Mouse (Mus musculus): ENCODE results near the gene Irak3.
"Not testable (repeated sequence)": the region's sequence is repeated elsewhere in the genome, so short reads cannot be mapped to it uniquely, and the experiment has no call there.

The Irak3 gene

GRCm38 (mm10) chr10:120201961-120202402, at the start of gene Irak3:
TSS of gene Irak3 (minus strand) at chr10:120202130.
- DNase-seq (ENCODE audit: low read depth, low spot score), result peak; percentile 80

GRCm38 (mm10) chr10:120250911-120251683, 49.2 kb upstream of the Irak3 start:
- DNase-seq (ENCODE audit: low read depth, low spot score), result no peak

DNA sequence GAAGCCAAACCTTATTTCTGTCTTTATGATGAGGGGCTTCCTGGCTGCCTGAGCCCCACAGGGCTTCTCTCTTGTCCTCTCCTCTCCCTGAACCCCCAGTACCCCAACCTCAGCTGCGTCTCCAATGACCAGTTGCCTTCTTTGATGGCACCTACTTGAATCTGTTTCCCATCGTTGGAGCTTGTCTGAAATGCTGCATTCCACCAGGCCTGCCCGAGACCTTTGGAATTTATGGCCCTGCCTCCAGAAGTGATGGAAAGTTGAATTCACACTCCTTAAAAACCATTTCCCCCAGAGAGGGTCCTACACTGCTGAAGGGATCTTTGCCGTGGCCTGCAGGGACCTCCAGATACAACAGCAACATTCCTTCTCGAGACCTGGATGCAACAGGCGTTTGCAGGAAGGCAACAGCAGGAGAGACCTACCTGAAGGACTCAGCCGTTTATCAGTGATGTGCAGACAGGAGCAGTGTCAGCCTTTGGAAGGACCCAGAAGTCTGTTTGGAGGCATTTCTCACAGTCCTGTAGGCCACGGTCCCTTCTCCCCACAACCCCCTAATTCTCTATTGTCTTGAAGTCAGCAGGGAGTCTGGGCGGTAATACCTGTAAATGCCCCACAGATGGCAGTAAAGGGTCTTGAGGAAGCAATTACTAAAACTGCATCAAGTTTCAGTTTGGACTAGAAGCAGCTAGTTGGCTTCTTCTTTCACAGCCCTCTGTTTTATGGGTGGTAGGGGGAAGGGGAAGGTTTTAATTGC, 45.2 kb upstream of the Irak3 start:
- peak; percentile 76 for DNase-seq (ENCODE audit: low read depth, low spot score)

DNA sequence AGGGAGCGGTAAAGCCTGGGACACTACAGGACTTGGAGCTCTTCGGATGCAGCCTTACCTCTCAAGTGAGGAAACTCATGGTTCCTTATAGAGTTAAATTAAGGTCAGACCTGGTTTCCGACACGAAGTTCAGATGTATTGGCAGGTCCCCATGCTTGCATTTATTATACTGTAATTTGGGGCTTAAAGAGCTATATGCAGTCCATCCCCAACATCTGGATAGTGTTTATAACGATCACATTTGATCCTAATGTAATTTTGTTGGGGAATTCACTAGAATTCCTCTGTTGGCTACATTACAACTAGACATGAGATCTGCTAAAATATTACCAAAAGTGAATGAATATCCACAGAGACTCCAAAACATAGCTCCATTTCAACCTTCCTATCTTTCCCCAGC, 43.8 kb upstream of the Irak3 start:
- no peak for DNase-seq (ENCODE audit: low read depth, low spot score)

GRCm38 (mm10) chr10:120242421-120242820, 40.5 kb upstream of the Irak3 start:
- no peak for DNase-seq (ENCODE audit: low read depth, low spot score)

DNA sequence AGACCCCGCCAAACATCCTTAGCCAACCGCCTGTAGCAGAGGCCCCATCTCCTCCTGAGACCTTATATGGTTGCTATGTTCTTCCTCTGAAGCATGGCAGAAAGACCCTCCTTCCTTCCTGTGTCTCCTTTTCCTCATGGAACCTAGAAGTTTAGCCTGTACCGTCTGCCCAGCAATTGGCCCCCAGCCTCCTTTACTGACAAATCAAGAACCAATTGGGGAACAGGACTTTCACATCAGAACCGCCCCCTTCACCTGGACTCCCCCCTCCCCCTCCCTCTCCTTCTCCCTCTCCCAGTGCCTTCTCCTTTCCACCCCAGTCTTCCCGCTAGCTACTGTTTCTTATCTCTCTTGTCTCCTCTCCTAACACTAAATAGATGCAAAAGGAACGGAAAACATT, 37.5 kb upstream of the Irak3 start:
- DNase-seq (ENCODE audit: low read depth, low spot score), result no peak

GRCm38 (mm10) chr10:120238241-120238640, 36.3 kb upstream of the Irak3 start:
- DNase-seq (ENCODE audit: low read depth, low spot score), result no peak

- DNase-seq (ENCODE audit: low read depth, low spot score), result no peak
These were observed 34.9 kb upstream of the Irak3 start for GRCm38 (mm10) chr10:120236855-120237254.

DNA sequence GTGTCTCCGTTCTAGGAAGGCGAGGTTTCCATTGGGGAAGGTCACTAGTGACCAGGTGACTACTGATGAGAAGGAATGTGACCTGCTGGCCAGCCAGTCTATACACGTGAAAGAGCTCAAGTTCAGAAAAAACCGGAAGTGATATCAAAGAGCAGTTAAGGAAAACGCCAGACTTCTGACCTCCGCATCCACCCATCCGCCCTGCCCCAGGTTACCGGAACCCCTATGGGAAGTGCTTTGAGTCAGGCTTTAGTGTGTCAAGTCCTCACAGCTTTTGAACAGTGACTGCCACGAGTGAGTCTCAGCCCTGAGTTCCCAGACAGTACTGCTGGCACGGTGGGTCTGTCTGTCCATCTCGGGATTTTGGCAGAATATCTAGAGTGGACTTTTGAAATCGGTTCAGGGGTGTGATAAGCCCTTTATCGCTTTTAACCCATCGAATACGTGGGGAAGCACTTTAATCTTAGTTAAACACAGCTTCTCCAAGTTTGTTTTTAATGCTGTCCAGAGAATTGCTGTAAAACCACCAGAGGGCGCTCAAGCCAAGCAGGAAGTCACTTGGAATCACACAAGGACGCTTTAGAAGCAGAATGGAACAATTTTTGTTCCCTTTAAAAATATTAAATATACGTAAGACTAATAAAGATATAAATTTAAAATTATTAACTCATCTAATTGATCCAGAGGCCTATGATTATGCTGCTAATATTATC, 31.9 kb upstream of the Irak3 start:
- peak; percentile 61 for DNase-seq (ENCODE audit: low read depth, low spot score)

DNA sequence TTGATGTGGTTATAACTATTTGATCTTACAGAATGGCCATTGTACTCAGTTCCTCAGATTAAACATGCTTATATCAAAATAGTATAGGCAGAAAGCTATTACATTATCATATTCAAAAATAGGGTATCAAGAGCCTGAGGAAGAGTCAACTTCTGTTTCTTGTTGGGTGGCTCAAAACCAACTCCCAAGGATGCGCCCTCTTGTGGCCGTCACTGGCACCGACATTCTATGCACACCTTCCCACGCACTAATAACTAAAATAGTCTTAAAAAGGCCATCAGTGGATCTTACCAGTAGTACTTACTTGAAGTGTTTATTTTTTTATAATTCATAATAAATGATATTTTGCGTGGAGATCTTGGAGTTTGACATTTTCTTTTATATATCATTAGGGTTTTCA, 29.8 kb upstream of the Irak3 start:
- DNase-seq (ENCODE audit: low read depth, low spot score), result peak; percentile 75

- peak; percentile 87 for DNase-seq (ENCODE audit: low read depth, low spot score)
These were observed 25.1 kb upstream of the Irak3 start, which contains the start of gene Llph for GRCm38 (mm10) chr10:120226871-120227661. TSS of gene Llph (plus strand) at chr10:120227070.

- DNase-seq (ENCODE audit: low read depth, low spot score), result peak; percentile 29
These were observed 18.8 kb upstream of the Irak3 start for GRCm38 (mm10) chr10:120220776-120221175.

DNA sequence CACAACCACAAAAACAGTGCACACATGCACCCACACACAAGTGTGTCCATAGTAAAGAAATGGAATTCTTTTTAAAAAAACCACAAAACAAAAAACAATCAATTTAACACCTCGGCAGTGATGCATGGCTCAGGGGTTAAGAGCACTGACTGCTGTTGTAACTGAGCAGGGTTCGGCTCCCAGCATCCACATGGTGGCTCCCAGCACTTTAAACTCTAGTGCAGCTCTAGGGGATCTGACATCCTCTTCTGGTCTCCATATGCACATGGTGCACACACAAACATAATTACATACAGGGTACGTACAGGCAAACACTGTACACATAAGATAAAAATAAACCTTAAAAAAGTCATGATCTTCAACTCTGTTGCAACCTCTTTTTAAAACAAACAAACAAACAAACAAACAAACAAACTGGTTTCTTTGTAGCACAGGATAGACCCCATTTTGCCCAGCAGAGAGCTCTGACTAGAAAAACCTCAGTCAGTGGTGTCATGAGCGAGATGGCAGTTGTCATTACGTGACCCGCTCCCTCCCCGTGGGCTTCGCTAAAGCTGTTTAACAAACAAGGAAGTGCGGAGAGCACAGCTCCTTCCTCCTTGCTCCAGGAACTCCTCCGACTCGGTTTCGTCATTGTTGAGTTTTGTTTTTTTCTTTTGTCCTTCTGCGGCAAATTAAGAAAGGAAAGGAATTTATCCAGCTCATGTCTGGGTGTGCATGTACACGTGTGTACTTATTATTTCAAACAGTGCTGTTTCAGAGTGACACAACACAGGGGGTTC, 17.8 kb upstream of the Irak3 start:
- DNase-seq (ENCODE audit: low read depth, low spot score), result peak; percentile 48

DNA sequence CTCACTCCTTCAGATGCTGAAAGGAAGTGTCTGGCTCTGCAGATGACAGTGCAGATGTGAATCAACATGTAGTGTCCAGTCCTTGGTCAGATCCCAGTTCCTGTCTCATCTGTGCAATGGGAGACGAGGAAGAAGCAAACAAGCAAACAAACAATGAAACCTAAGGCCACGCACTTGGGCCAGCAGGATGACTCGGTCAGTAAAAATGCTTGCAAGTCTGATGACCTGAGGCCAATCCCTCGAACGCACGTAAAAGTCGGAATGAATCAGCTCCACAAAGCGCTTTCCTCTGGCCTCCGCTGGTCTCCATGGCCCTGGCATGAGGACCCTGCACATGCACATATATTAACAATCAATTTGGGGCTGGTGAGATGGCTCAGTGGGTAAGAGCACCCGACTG, 17.1 kb upstream of the Irak3 start:
- no peak for DNase-seq (ENCODE audit: low read depth, low spot score)

DNA sequence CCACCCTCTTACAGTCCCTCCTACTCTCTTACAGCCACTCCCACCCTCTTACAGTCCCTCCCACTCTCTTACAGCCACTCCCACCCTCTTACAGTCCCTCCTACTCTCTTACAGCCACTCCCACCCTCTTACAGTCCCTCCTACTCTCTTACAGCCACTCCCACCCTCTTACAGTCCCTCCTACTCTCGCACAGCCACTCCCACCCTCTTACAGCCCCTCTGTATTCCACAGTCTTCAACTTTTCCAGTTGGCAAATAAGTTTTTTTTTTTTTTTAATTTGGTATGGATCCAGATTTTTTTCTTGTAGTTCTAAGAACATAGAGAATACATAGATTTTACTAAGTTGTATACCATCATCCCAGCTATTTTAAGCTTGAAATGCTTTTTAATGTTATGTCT, 15.2 kb upstream of the Irak3 start:
- not testable (repeated sequence) for DNase-seq (ENCODE audit: low read depth, low spot score)

DNA sequence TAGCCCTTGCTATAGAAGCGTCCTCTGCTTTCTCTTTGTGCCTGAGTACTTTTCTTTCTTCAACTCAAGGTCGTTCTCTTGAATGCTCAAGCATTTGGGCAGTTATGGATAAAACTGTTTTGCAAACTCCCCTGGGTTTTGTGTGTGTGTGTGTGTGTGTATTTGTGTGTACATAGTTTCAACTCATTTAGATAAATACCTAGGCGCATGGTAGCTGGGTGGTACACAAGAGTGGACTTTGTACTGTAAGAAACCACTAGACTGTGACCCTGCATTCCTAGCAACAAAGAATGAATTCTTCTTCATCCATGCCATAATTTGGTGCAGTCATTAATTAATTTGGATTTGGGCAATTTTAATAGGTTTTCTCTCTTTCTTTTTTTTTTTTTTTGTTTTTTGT, 8.2 kb upstream of the Irak3 start:
- no peak for DNase-seq (ENCODE audit: low read depth, low spot score)

DNA sequence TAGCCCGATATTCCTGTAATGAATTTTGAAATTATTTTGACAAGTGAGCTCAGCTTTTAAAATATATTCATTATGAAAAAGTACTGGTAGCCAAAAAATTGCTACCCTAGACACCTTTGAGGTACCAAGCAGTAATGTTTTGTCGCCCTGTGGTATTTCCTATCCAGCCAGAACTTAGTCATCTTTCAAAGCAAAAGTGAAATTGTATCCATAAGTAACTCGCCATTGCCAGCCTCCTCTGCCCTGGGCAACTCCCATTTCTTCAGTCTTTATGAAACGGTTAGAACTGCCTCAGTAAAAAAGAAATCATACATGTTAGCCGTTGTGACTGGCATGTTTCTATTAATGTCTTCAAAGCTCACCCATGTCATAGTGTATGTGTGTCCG, 7.6 kb upstream of the Irak3 start:
- DNase-seq (ENCODE audit: low read depth, low spot score), result peak; percentile 50

- DNase-seq (ENCODE audit: low read depth, low spot score), result peak; percentile 62
These were observed 6.9 kb upstream of the Irak3 start for GRCm38 (mm10) chr10:120208575-120209538.

GRCm38 (mm10) chr10:120208015-120208414, 6.1 kb upstream of the Irak3 start:
- no peak for DNase-seq (ENCODE audit: low read depth, low spot score)
